Mouse (Mus musculus): ENCODE results near the gene Rapgef5.

DNA sequence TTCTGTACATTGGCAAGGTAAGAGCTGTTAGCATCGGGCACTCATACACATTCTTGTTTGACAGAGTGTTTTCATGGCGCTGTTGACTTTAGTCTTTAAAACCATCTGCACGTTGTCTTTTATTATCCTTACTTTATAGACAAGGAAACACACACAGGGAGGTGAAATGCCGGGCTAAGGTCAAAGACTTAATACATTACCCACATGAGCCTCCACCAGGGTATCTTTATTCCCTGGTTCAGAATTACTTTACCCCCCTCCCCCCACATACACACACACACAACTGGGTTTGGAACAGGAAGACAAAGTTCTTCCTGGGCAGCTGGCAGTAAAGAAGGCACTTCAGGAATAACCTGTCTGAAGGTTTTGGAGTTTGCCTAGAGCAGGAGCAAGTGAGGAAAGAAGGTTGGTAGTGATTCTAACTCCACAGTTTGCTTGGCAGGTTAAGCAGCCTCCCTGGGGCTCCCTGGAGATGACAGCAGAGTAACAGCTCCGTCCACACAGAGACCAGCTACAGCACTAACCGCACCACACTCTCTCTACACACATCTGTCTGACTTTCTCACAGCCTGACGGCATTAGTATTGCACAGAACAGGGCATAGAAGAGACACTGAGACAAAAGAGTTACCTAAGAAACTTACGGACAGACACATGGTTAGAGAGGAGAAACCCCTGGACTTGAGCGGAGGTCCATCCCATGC, 8.2 kb downstream of the Rapgef5 start:
- TF ChIP-seq GATA1 (IDR thresholded peaks at IDR 0.05; ENCODE audit: low read length) (no peak), TAL1 (IDR thresholded peaks at IDR 0.05; ENCODE audit: low read length) (no peak)
